Mouse (Mus musculus) C2C12 (cell line): Measurements from ENCODE around the gene Mad2l1. TPM values are rescaled to one million over a fixed set of nuclear protein-coding genes. Genes with fewer than 3 reads are reported as not detected.
A peak's percentile ranks its signal among the peaks of the same experiment; 100 is the strongest.

ENCODE experiments used
- H3K27me3 ChIP-seq: one replicate; pipeline ENCODE4 v1.6.1; 2011; ENCODE audit not compliant: control insufficient read depth, insufficient read depth, insufficient read length
- H3K36me3 ChIP-seq: one replicate; pipeline ENCODE4 v1.6.1; 2011; ENCODE audit not compliant: control insufficient read depth, insufficient read depth
- H3K4me3 ChIP-seq: one replicate; pipeline ENCODE4 v1.5.1; 2011; ENCODE audit warnings: mild to moderate bottlenecking, control low read depth; ENCODE audit not compliant: poor library complexity, insufficient read depth, severe bottlenecking
- H3K79me2 ChIP-seq: one replicate; pipeline ENCODE4 v1.6.1; 2011; ENCODE audit not compliant: control insufficient read depth, insufficient read depth
- H3K79me3 ChIP-seq: one replicate; pipeline ENCODE4 v1.6.1; 2011; ENCODE audit warnings: low read depth, control low read depth
- H3ac ChIP-seq: one replicate; pipeline ENCODE3; 2011; ENCODE audit warnings: low read depth; ENCODE audit not compliant: control insufficient read depth, insufficient read length
- CEBPB ChIP-seq: IDR thresholded peaks from one replicate; pipeline ENCODE4 v1.6.1; 2011; ENCODE audit warnings: low read depth, mild to moderate bottlenecking, control low read depth, moderate library complexity
- CTCF ChIP-seq: IDR thresholded peaks from one replicate; pipeline ENCODE4 v1.5.1; 2011; ENCODE audit not compliant: control insufficient read depth, insufficient read depth, insufficient read length
- FOSL1 ChIP-seq: IDR thresholded peaks from one replicate; pipeline ENCODE4 v1.8.0; 2011; ENCODE audit warnings: mild to moderate bottlenecking, low read length; ENCODE audit not compliant: poor library complexity, insufficient read depth, severe bottlenecking
- MAX ChIP-seq: IDR thresholded peaks from one replicate; pipeline ENCODE4 v1.6.1; 2011; ENCODE audit warnings: mild to moderate bottlenecking, control low read depth
- MYOD1 ChIP-seq: IDR thresholded peaks from one replicate; pipeline ENCODE4 v1.6.1; 2011; ENCODE audit warnings: low read depth; ENCODE audit not compliant: control insufficient read depth, insufficient read length
- MYOG ChIP-seq: IDR thresholded peaks from one replicate; pipeline ENCODE4 v1.6.1; 2011; ENCODE audit not compliant: control insufficient read depth, insufficient read length; ENCODE audit errors: extremely low read depth
- USF1 ChIP-seq: IDR thresholded peaks from one replicate; pipeline ENCODE4 v1.6.1; 2011; ENCODE audit warnings: low read depth, mild to moderate bottlenecking, control low read depth, moderate library complexity
- long read RNA-seq, 2 experiments: library from polyadenylated mRNA; unstranded; transcript quantifications; one replicate each; pipeline ENCODE4 v2.0.0; 2019 to 2020
- polyA plus RNA-seq: library from polyadenylated mRNA; unstranded; fragments of >200 nt; fragmentation: generic; extraction: Trizol; gene quantifications from one replicate; pipeline ENCODE4 v1.2.1, GENCODE M21; 2012; ENCODE audit warnings: missing spikeins

Mad2l1 gene
- 49.0 TPM for polyA plus RNA-seq
- long read RNA-seq, experiment 1, full-length matches to known transcripts: 46 of 52 reads
- long read RNA-seq, experiment 1, partial matches to known transcripts: 2 of 52 reads
- long read RNA-seq, experiment 1, other reads (novel, unspliced or antisense): 4 of 52 reads
- long read RNA-seq, experiment 2, full-length matches to known transcripts: 127 of 135 reads
- long read RNA-seq, experiment 2, partial matches to known transcripts: 2 of 135 reads
- long read RNA-seq, experiment 2, other reads (novel, unspliced or antisense): 6 of 135 reads

DNA sequence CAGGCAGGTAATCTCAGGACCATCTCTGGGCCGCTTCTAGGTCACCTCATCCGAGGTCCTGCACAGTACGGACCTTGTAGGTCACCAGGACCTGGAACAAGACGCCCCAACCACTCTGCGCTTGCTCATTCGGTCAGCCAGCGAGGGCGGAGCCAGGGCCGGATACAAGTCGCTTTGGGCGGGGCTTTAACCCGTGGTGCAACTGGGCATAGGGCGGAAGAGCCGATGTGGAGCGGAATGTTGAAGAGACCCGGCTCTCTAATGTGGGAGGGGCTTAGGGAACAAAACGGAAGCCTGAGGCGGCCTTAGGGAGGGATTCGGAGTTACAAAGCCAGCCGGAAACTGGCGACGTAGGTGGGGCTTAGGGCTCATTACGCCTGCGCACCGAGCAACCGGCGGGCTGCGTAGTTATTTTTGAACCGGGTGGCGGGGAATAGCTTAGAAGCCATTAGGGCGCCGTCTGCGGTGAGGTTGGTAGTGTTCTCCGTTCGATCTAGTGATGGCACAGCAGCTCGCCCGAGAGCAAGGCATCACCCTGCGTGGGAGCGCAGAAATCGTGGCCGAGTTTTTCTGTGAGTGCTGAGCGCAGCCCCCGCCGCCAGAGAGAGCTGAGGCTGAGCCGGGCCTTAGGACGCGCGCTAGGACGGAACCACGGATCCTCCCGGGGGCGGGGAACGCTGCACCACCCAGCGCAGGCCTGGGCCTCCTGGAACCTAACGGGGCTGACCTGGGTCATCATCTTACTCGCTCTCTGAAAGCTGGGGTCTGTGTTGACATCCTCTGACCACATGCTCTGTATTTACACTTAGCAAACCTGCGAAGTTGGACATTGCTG, at the start of gene Mad2l1:
TSS of gene Mad2l1 (plus strand) at position 363 of the 835 bp plus-strand sequence.
- Histone ChIP-seq H3K4me3 (peak within 1 kb of the TSS; percentile 72), H3K36me3 (peaks cover 30% of the 10 kb centered on the region), H3K79me3 (peaks cover 26% of the 10 kb centered on the region), H3ac (peak within 1 kb of the TSS; percentile 87), H3K79me2 (peaks cover 33% of the 10 kb centered on the region), H3K27me3 (no peaks in the 10 kb centered on the region)
- TF ChIP-seq MYOD1 (no peak), CTCF (no peak), FOSL1 (no peak), MYOG (no peak), USF1 (no peak), CEBPB (no peak), MAX (no peak)

DNA sequence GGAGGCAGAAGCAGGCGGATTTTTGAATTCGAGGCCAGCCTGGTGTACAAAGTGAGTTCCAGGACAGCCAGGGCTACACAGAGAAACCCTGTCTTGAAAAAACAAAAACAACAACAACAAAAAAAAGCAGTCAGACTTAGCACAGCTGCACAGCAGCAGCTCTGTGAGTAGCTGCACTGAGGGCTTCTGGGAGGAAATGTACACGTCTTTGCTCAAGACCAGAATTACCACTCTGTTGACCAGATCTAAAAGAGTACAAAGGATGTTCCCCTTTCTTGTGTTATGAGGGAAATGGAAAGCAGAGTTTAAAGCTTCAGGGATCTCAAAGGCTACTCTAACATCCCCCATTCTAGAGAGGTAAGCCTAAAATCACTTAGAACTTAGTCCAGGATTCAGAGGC, 41.5 kb upstream of the Mad2l1 start:
- no peaks in the 10 kb centered on the region for H3K27me3 ChIP-seq
- TF ChIP-seq MYOD1 (no peak), USF1 (no peak), MYOG (no peak), CEBPB (no peak), CTCF (no peak), MAX (no peak), FOSL1 (no peak)
- H3K79me2 ChIP-seq: no peaks in the 10 kb centered on the region
- H3K79me3 ChIP-seq: no peaks in the 10 kb centered on the region
- no peaks in the 10 kb centered on the region for H3K36me3 ChIP-seq
- no peak overlapping the region for H3K4me3 ChIP-seq
- no peak overlapping the region for H3ac ChIP-seq

DNA sequence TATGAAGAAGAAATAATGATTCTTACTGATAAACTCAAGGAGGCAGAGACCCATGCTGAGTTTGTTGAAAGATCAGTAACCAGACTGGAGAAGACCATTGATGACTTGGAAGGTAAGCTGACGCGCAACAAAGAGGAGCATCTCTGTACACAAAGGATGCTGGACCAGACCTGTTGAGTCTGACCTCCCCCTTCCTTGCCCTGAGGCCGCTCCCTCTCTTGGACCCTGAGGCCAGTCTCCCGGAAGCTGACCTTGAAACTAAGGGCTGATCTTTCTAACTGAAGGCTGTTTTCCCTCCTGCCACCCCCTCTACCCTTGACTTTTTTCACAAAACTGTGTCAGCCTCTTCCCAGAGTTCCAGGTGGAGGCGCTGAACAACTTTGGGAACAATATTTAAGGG, 18.8 kb upstream of the Mad2l1 start:
- TF ChIP-seq CTCF: no peak
- TF ChIP-seq MAX: no peak
- TF ChIP-seq MYOG: no peak
- no peak for TF ChIP-seq FOSL1
- no peak for TF ChIP-seq USF1
- no peak for TF ChIP-seq CEBPB
- TF ChIP-seq MYOD1: no peak

DNA sequence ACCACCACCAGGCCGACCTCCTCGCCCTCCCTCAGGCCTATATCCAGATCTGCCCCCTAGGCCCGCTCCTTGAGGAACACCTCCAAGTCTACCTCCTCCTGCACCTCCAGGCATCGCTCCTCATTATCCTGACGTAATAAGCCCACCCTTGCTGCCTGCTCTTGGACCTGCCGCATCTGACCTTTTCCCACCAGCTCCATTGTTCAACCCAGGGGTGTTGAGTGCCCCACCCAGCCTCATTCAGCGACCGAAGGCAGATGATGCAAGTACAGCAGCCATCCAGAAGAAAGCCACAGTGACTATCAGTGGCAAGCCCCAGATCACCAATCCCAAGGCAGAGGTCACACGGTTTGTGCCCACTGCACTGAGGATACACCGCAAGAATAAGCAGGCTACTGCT, 6.8 kb upstream of the Mad2l1 start:
- H3K4me3 ChIP-seq: no peak overlapping the region
- no peaks in the 10 kb centered on the region for H3K27me3 ChIP-seq
- no peaks in the 10 kb centered on the region for H3K79me2 ChIP-seq
- no peak overlapping the region for H3ac ChIP-seq
- H3K79me3 ChIP-seq: no peaks in the 10 kb centered on the region
- no peaks in the 10 kb centered on the region for H3K36me3 ChIP-seq
- TF ChIP-seq CEBPB (no peak), USF1 (no peak), MYOG (no peak), FOSL1 (no peak), MYOD1 (no peak), MAX (no peak), CTCF (no peak)

More for the DNA sequence above, 18.8 kb upstream of the Mad2l1 start:
- Histone ChIP-seq H3K4me3 (no peak overlapping the region), H3K36me3 (no peaks in the 10 kb centered on the region), H3K79me3 (no peaks in the 10 kb centered on the region), H3ac (no peak overlapping the region), H3K79me2 (no peaks in the 10 kb centered on the region), H3K27me3 (no peaks in the 10 kb centered on the region)

DNA sequence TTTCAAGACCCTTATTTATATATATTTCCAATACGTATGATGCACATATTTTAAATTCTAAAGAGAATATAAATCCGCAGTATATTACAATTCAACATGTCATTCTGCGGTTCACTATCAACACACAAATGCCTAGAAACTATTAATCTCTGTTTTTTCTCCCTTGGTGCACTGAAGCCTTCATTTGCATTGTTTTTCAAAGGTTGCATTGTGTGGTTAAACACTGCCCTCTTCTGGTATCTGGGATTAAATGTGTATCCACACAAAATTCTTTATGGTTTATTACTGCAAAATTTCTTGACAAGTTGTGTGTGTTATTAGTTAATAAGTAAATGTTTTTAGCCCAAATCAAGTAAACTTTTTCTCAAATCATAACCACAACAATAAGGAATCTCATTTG, 1.9 kb upstream of the Mad2l1 start:
- H3K79me2 ChIP-seq: peaks cover 30% of the 10 kb centered on the region
- peaks cover 24% of the 10 kb centered on the region for H3K79me3 ChIP-seq
- peaks cover 11% of the 10 kb centered on the region for H3K36me3 ChIP-seq
- no peak overlapping the region for H3ac ChIP-seq
- no peak overlapping the region for H3K4me3 ChIP-seq
- TF ChIP-seq MYOD1 (no peak), CTCF (peak; percentile 3)
- no peaks in the 10 kb centered on the region for H3K27me3 ChIP-seq
